Mouse (Mus musculus): ENCODE measurements at regions not wholly inside any gene's neighbourhood (a gene's known extent, or its start where the extent isn't known, plus 50 kb on each side); places are given as distances from the start of the nearest gene placed in this dataset.

- no peak for TF ChIP-seq CTCF (IDR thresholded peaks at IDR 0.05; ENCODE audit: borderline replicate concordance, insufficient read depth, low read length)
- no peak for TF ChIP-seq POLR2A (IDR thresholded peaks at IDR 0.05; ENCODE audit: low read depth, low read length)
These were observed 112.3 kb downstream of the Efnb1 start for GRCm38 (mm10) chrX:99248181-99248580.
